Mouse (Mus musculus): ENCODE results near the gene Hpgd.

GRCm38 (mm10) chr8:56313622-56314021 lies 19.2 kb downstream of the Hpgd start:
- no peak for TF ChIP-seq CTCF (IDR thresholded peaks at IDR 0.05; ENCODE audit: extremely low read depth, insufficient read depth, low read length)
- no peak for TF ChIP-seq POLR2A (IDR thresholded peaks at IDR 0.05; ENCODE audit: extremely low read depth, insufficient read depth, low read length)

All from cortical plate, adult 2 months (tissue).